Mouse (Mus musculus) heart, embryonic 15.5 days (tissue): ENCODE results near the gene Emg1. TPM values are rescaled to one million over a fixed set of nuclear protein-coding genes. Genes with fewer than 3 reads are reported as not detected.

Experiments used
- ATAC-seq: fragments of 200-750 bp; cut with Nextera tagmentation; replicated peaks from 2 replicates; pipeline ENCODE4 v1.8.0; 2017; ENCODE audit warnings: low read depth, moderate TSS enrichment; ENCODE audit not compliant: insufficient number of reproducible peaks, insufficient read depth, low FRiP score
- H3K27ac ChIP-seq: fragments of 300-500 bp; sonication (generic); 2 replicates; pipeline ENCODE4 v1.5.1; 2015; ENCODE audit warnings: mild to moderate bottlenecking, inconsistent platforms
- H3K27me3 ChIP-seq: fragments of 300-500 bp; sonication (generic); 2 replicates; pipeline ENCODE4 v1.6.1; 2015; ENCODE audit warnings: inconsistent platforms
- H3K36me3 ChIP-seq: fragments of 300-500 bp; sonication (generic); 2 replicates; pipeline ENCODE4 v1.6.1; 2015; ENCODE audit warnings: mild to moderate bottlenecking, inconsistent platforms
- H3K4me1 ChIP-seq: fragments of 300-500 bp; sonication (generic); replicated peaks from 2 replicates; pipeline ENCODE4 v1.6.1; 2015; ENCODE audit warnings: inconsistent platforms
- H3K4me2 ChIP-seq: fragments of 300-500 bp; sonication (generic); 2 replicates; pipeline ENCODE4 v1.6.1; 2015; ENCODE audit warnings: inconsistent platforms, mild to moderate bottlenecking, moderate library complexity
- H3K4me3 ChIP-seq: fragments of 300-500 bp; sonication (generic); 2 replicates; pipeline ENCODE4 v1.5.1; 2015; ENCODE audit warnings: mild to moderate bottlenecking, inconsistent platforms
- H3K9ac ChIP-seq: fragments of 300-500 bp; sonication (generic); 2 replicates; pipeline ENCODE4 v1.6.1; 2015; ENCODE audit warnings: mild to moderate bottlenecking, inconsistent platforms
- H3K9me3 ChIP-seq: fragments of 300-500 bp; sonication (generic); replicated peaks from 2 replicates; pipeline ENCODE4 v1.6.1; 2016; ENCODE audit warnings: inconsistent platforms
- WGBS: fragments of 180-500 bp; shearing (Covaris S2); methylation state at CpG from one replicate; pipeline ENCODE4 v1.1.7; 2015; ENCODE audit warnings: mixed read lengths; 5-methylcytosine and 5-hydroxymethylcytosine counted together
- polyA plus RNA-seq: library from polyadenylated mRNA; unstranded; fragments of >200 nt; fragmentation: Nextera tagmentation; extraction: Ambion mirVana; gene quantifications from 2 replicates; pipeline ENCODE4 v1.2.1, GENCODE M21; 2015

The Emg1 gene
- polyA plus RNA-seq, 1 experiment from 2014 or later = 108 TPM

- no peak overlapping the region for H3K27ac ChIP-seq
Measured at GRCm38 (mm10) chr6:124739231-124739796, 27.3 kb upstream of the Emg1 start.

DNA sequence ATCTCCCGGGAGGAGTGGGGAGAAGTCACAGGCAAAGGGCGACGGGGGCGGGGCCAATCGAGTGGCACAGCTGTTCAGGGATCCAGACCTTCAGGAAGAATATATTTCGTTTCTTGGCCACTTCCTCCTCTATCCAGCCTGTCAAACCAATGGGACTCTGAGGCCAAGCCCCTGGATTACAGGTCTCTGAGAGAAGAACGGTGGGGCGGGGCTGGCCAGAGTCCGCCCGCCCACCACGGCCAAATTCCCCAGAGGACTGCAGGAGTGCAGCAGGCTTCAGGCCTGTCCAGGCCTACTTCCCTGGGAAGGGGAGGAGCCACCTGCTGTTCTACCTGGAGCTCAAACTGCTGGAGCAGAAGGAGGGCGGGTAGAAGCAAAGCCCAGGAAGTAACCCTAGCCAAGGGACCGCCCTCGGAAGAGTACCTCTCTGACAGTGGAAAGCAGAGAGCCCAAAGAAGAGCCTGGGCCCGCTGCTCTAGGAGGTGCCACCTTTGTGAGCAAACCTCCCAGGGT, 26.6 kb upstream of the Emg1 start, which contains the start of gene Ptpn6:
Gene Ptpn6 (minus strand): TSS at position 204 of the 513 bp plus-strand sequence.
- Histone ChIP-seq H3K4me3 (no peak within 1 kb of the TSS; the same call in 1 of the 2 replicates), H3K27me3 (no peaks in the 10 kb centered on the region)
- no peak for ATAC-seq

More at GRCm38 (mm10) chr6:124739231-124739796, 27.3 kb upstream of the Emg1 start:
- ATAC-seq = no peak
- peaks cover 26% of the 10 kb centered on the region for H3K4me1 ChIP-seq
- no peak overlapping the region for H3K9ac ChIP-seq
- 79% methylated on average over 10 of the region's 10 CpGs for WGBS
- H3K9me3 ChIP-seq = no peaks in the 10 kb centered on the region
- H3K27me3 ChIP-seq = no peaks in the 10 kb centered on the region
- H3K4me3 ChIP-seq = no peak overlapping the region
- H3K4me2 ChIP-seq = peak overlapping the region; percentile 8; the same call in 1 of the 2 replicates
- peaks cover 16% of the 10 kb centered on the region for H3K36me3 ChIP-seq

DNA sequence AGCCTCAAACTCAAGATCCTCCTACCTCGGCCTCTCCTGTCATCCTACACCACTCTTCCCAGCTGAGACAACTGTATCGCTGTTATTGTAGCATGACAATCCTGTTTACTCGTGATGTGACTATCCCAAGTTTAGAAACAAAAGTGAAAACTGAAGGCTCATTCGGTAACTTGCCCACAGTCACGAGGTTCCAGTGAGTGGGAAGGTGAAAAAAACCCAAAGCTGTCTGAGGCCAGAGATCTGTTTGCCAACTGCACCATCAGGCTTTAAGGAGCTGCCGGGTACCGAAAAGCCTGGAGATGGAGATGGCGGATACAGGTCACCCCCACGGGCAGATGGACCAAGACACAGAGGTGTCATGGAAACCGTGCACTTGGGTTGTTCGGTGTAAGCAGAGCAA, 25.1 kb upstream of the Emg1 start:
- H3K36me3 ChIP-seq = no peaks in the 10 kb centered on the region
- ATAC-seq = no peak

More for the DNA sequence above, 26.6 kb upstream of the Emg1 start, which contains the start of gene Ptpn6:
- Histone ChIP-seq H3K27ac (0 out of 2 replicates have a peak within 1 kb of the TSS, but pooled peaks have one; percentile 13), H3K9me3 (no peaks in the 10 kb centered on the region), H3K9ac (no peak within 1 kb of the TSS), H3K4me1 (peaks cover 26% of the 10 kb centered on the region), H3K4me2 (peak within 1 kb of the TSS; percentile 8; the same call in 1 of the 2 replicates), H3K36me3 (peaks cover 8% of the 10 kb centered on the region; the same call in 1 of the 2 replicates)
- 33% methylated on average over 15 of the region's 15 CpGs for WGBS

DNA sequence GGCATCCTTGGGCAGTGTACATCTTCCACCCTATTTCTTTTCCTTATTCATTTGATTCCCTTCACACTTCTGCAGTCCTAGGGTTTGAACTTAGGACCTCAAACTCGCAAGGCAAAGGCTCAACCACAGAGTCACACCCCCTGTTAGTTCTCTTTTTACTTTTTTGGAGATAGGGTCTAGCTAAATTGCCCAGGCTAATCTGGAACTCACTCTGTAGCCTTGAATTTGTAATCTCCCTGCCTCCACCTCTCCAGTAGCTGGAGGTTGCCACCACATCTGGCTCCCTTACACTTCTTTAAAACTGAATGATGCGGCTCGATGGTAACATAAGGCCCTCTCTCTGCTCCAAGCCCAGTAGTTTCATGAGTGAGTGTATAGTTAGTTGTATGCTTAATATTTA, 22.4 kb upstream of the Emg1 start:
- Histone ChIP-seq H3K4me2 (no peak overlapping the region), H3K27me3 (no peaks in the 10 kb centered on the region), H3K9me3 (no peaks in the 10 kb centered on the region), H3K36me3 (no peaks in the 10 kb centered on the region), H3K4me3 (no peak overlapping the region), H3K9ac (no peak overlapping the region), H3K27ac (no peak overlapping the region), H3K4me1 (peaks cover 14% of the 10 kb centered on the region)
- no peak for ATAC-seq
- 87% methylated on average over 3 of the region's 3 CpGs for WGBS

More for the DNA sequence above, 25.1 kb upstream of the Emg1 start:
- WGBS = 86% methylated on average over 11 of the region's 11 CpGs
- H3K27ac ChIP-seq = no peak overlapping the region
- H3K9ac ChIP-seq = no peak overlapping the region
- H3K27me3 ChIP-seq = no peaks in the 10 kb centered on the region
- peaks cover 27% of the 10 kb centered on the region for H3K4me1 ChIP-seq
- H3K4me3 ChIP-seq = no peak overlapping the region
- no peak overlapping the region for H3K4me2 ChIP-seq
- H3K9me3 ChIP-seq = no peaks in the 10 kb centered on the region

GRCm38 (mm10) chr6:124732476-124733370, 20.7 kb upstream of the Emg1 start:
- ATAC-seq = no peak; the same call in 1 of the 2 replicates
- peak overlapping the region; percentile 28; the same call in 1 of the 2 replicates for H3K4me2 ChIP-seq
- H3K4me3 ChIP-seq = peak overlapping the region; percentile 30
- no peaks in the 10 kb centered on the region for H3K27me3 ChIP-seq
- H3K9ac ChIP-seq = peak overlapping the region; percentile 31; the same call in 1 of the 2 replicates
- peak overlapping the region; percentile 20; the same call in 1 of the 2 replicates for H3K27ac ChIP-seq
- H3K9me3 ChIP-seq = no peaks in the 10 kb centered on the region
- WGBS = 51% methylated on average over 19 of the region's 19 CpGs
- no peaks in the 10 kb centered on the region for H3K36me3 ChIP-seq
- peaks cover 2% of the 10 kb centered on the region; the same call in 1 of the 2 replicates for H3K4me1 ChIP-seq

GRCm38 (mm10) chr6:124731038-124731437, 19.1 kb upstream of the Emg1 start:
- 77% methylated on average over 7 of the region's 7 CpGs for WGBS
- ATAC-seq = no peak
- Histone ChIP-seq H3K27me3 (no peaks in the 10 kb centered on the region), H3K9me3 (no peaks in the 10 kb centered on the region), H3K27ac (no peak overlapping the region), H3K4me1 (peaks cover 2% of the 10 kb centered on the region; the same call in 1 of the 2 replicates), H3K4me2 (no peak overlapping the region), H3K9ac (no peak overlapping the region), H3K4me3 (no peak overlapping the region), H3K36me3 (no peaks in the 10 kb centered on the region)

DNA sequence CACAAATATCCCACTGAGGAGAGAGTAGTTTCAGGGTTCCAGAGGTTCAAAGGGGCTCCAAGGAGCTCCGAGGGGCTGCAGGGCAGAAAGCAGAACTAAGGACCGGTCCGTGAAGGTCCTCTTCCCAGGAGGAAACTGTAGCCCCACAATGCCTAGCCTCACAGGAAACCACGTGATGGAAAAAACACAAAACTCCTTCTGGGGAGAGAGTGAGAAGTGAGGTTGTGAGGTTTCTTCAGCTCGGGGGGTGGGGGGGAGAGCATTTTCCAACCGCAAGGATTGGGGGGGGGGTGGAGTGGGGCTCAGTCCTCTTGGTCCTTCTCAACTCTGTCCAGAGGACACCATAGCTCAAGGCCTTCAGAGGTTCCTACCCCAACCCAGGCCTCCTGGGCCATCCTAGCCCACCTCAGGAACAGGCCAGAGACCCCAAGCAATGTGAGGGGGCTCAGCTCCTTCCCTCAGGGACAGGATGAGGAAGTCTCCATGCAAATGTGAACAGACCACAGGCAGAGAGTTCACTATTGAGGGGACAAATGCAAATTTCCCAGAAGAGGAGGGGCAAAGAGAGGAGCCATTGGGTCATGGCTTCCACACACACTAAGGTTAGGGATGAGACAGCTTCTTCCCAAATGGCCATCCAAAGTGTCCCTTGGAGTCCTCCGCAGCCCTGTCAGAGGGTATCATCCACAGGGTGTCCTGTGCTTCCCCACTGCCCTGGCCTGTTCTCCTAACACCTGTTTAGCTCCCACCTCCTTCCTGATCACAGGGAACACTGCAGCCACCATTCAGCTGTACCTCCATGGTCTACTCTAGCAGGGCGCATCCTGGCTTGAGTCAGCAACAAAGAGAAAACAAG, 18.1 kb upstream of the Emg1 start:
- Histone ChIP-seq H3K27me3 (no peaks in the 10 kb centered on the region), H3K9ac (no peak overlapping the region), H3K4me3 (no peak overlapping the region), H3K9me3 (no peaks in the 10 kb centered on the region), H3K4me2 (no peak overlapping the region), H3K27ac (no peak overlapping the region), H3K36me3 (no peaks in the 10 kb centered on the region), H3K4me1 (peaks cover 2% of the 10 kb centered on the region; the same call in 1 of the 2 replicates)
- ATAC-seq = no peak
- WGBS = 71% methylated on average over 8 of the region's 8 CpGs

GRCm38 (mm10) chr6:124728621-124729020, 16.6 kb upstream of the Emg1 start:
- H3K4me3 ChIP-seq = no peak overlapping the region
- H3K27ac ChIP-seq = no peak overlapping the region
- peaks cover 2% of the 10 kb centered on the region; the same call in 1 of the 2 replicates for H3K4me1 ChIP-seq
- no peaks in the 10 kb centered on the region for H3K36me3 ChIP-seq
- no peak overlapping the region for H3K4me2 ChIP-seq
- no peaks in the 10 kb centered on the region for H3K9me3 ChIP-seq
- H3K9ac ChIP-seq = no peak overlapping the region
- ATAC-seq = no peak
- H3K27me3 ChIP-seq = no peaks in the 10 kb centered on the region
- WGBS = 81% methylated on average over 10 of the region's 10 CpGs

- peaks cover 6% of the 10 kb centered on the region for H3K4me1 ChIP-seq
- no peak overlapping the region for H3K9ac ChIP-seq
- H3K27me3 ChIP-seq = no peaks in the 10 kb centered on the region
- no peak overlapping the region for H3K27ac ChIP-seq
- no peak overlapping the region for H3K4me3 ChIP-seq
- ATAC-seq = no peak
- no peaks in the 10 kb centered on the region for H3K9me3 ChIP-seq
- no peaks in the 10 kb centered on the region for H3K36me3 ChIP-seq
- 85% methylated on average over 10 of the region's 10 CpGs for WGBS
- H3K4me2 ChIP-seq = no peak overlapping the region
Measured at GRCm38 (mm10) chr6:124724472-124724871, 12.5 kb upstream of the Emg1 start.

- 61% methylated on average over 8 of the region's 8 CpGs for WGBS
- ATAC-seq = no peak
- no peak overlapping the region for H3K4me2 ChIP-seq
- H3K36me3 ChIP-seq = no peaks in the 10 kb centered on the region
- H3K9me3 ChIP-seq = no peaks in the 10 kb centered on the region
- no peak overlapping the region for H3K4me3 ChIP-seq
- H3K27ac ChIP-seq = no peak overlapping the region
- peaks cover 9% of the 10 kb centered on the region for H3K4me1 ChIP-seq
- H3K27me3 ChIP-seq = no peaks in the 10 kb centered on the region
- no peak overlapping the region for H3K9ac ChIP-seq
Measured at GRCm38 (mm10) chr6:124723541-124723940, 11.6 kb upstream of the Emg1 start.
